Mouse (Mus musculus) fibroblast of lung, adult 2 months (primary cell): Measurements from ENCODE around the gene Akt2.
"Not testable (repeated sequence)": the region's sequence is repeated elsewhere in the genome, so short reads cannot be mapped to it uniquely, and the experiment has no call there.

Source experiments
- DNase-seq: peaks from one replicate; pipeline ENCODE4 v3.0.0-alpha.2; 2011; ENCODE audit warnings: low read depth

The Akt2 gene

DNA sequence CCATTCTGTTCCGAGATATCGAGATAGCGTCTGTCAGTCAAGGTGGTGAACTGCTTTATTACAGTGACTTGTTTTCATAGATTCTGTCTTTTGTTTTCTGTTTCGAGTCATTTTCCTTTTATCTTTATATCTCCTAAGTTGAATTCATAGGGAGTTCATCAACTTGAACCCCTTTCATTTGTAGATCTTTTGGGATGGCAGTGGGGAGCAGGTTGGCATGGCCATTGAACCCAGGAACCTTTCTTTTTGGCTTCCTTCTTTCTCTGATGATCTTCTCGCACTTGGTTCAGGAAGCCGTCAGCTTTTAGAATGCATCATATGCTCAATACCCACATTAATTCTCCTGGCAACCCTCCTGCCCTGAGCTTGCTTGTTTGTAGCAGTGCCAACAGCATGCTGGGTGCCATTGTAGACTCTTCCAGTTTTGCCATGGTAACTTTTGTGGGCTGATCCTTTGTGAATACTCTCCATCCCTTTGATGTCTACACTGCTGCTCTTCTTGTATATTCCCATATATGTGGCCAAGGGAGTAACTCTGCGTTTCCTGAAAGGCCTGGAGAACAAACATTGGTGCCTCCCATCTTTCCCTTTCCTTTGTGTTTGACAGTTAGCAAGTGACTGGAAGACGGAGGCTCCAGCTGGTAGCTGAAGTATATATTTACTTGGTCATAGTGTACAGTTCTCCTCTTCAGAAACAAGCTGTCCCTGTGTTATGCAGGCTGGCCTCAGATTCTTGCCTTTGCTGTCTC lies 22.6 kb downstream of the Akt2 start:
- DNase-seq, result no peak

DNA sequence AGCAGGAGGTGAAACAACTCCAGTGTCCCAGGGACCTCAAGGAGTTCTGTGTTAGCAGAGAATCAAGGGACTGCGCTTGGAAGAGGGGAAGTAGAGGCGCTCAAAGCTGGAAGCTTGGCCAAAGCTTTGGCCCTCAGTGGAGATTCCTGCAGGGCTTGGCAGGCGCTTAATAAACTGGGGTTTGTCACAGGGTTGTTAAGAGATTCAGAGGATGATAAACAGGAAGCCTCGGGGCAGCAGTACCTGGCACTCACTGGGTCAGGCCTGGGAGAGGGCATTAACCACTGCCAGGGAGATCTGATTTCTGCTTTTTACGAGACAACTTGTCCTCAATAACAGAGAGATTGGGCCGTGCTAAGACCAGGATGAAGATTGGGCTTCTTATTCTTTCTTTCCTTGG lies 29.7 kb downstream of the Akt2 start:
- DNase-seq, result no peak

DNA sequence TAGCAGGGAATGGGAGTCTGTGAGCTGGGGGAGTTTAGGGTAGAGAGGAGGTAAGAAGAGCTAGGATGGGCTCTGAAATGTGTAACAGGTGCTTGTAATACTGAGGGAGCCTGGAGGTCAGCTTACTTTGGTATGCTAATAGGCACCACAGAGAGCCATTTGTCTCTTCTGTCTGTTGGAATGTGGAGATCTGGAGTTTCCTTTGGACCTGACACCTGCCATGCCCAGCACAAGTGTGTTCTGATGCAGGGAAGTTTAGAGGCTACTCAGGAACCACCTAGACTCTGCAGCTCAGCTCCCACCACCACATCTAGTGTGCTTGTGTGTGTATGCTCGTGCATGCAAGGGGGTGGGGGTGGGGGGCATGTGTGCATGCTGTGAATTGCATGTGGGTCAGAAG lies 30.9 kb downstream of the Akt2 start:
- DNase-seq, result no peak

DNA sequence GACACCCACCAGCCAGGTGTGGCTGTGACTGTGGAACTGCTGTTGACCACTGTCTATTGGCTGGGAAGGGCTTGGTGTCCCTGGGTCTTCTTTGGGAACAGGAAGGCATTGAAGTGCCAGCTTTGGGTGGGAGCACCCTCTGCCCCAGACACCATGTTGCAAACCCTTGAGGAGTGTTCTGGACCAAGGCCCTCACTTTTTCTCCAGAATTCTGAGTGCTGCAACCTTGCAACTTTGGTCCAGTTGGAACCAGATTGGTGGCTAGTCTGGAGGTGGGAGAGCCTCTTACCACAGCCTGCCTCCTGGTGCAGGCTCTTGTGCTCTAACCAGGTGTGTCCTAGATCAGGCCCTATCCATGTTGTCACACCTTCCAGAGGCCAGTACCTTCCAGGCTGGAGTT lies 33.6 kb downstream of the Akt2 start:
- no peak for DNase-seq

DNA sequence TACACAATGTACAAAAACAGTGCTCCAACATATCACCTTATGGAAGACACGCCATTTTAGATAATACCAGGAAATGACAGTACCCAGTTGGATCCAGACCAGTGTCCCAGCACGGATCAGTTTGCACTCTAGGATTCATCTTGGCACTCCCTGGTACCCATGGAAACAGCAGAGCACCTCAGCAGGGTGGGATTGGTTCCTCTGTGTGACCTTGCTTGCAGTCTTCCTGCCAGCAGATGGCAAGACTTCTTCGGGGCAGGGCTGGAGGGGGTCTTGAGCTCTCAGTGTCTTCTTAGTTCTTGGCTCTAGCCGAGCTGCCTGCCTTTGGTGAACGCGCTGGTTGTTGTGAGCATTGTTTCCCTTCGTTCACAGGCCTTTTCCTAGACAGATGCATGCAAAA lies 36.4 kb downstream of the Akt2 start:
- no peak for DNase-seq

DNA sequence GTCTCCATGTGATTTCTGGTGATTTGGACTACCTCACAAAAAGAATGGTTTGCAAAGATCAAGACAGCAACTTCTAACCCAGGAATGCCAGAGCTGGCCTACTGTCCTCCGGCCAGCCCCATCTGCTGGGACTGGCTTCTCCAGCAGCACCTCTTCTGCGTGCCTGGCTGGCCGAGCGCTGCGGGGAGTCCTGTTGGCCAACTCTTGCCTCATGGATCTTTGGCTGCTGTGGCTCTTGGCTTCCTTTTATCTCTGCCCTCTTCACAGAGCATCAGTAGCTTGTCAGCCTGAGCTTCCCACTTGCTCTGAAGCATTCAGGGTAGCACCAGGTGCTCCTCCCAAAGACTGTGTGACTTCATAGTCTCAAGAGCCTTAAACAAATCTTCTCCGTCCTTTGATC lies 36.8 kb downstream of the Akt2 start:
- no peak for DNase-seq

DNA sequence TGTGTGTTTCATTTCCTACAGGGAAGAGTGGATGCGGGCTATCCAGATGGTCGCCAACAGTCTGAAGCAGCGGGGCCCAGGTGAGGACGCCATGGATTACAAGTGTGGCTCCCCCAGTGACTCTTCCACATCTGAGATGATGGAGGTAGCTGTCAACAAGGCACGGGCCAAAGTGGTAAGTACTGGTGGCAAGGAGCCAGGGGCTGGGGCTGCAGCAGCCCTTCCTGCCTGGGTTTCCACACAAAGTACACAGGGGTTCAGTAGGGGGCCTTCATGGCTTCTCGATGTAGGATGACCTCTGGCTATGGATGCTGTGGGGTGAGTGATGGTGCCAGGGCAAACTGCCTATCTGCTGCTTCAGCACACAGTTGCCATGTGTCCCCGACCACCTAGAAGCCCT lies 37.5 kb downstream of the Akt2 start:
- DNase-seq, result not testable (repeated sequence)

DNA sequence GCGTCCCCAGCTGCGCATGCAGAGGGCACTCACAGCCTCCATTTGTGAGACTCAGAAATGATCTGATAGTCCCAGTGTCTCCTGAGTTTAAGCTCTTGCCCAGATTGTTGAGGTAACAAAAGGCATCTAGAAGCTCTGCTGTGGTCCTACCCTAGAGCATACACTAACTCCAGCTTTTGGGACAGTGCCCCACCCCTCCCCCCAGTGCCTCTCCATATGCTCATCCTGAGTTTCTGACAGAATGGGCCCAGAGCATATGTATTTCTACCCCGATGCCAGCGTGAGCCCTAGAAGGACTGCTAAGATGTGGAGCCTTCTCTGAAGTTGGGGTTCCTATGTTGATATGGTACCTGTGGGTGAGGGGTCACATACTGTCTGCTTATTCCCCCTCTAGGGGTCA lies 40.1 kb downstream of the Akt2 start:
- no peak for DNase-seq

DNA sequence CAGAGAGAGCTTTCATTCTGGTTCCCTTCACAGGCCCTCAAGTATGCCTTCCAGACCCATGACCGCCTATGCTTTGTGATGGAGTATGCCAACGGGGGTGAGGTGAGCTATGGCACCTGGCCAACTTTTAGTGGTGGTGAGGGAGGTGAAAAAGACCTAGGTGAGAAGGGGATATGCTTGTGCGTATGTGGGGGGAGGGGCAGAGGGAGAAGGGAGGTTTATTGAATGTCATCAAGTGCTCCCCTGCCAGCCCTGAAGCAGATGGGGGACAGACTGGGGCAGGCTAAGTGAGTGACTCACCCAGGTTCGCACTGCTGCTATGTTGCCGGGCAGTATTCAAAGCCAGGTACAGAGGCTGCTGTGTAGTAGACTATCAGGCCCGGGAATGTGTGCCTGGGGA lies 41.8 kb downstream of the Akt2 start:
- DNase-seq, result no peak

DNA sequence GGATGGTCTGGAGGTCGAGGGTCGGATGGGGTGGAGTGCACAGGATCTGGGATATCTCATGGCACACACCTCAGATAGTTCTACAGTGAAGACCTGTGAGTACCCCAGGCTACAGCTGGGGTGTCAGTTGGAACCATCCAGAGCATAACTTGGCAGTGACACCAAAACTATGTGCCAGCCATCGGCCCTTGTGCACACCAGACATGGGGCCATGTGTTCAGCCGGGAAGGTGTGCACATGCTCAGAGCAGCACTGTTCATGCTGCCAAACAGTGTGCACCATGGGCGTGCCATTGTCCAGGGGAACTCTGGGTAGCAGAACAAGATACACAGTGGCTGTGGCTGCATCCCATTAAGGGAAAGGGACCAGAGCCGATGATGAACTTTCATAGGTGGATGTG lies 43.3 kb downstream of the Akt2 start:
- DNase-seq, result no peak

DNA sequence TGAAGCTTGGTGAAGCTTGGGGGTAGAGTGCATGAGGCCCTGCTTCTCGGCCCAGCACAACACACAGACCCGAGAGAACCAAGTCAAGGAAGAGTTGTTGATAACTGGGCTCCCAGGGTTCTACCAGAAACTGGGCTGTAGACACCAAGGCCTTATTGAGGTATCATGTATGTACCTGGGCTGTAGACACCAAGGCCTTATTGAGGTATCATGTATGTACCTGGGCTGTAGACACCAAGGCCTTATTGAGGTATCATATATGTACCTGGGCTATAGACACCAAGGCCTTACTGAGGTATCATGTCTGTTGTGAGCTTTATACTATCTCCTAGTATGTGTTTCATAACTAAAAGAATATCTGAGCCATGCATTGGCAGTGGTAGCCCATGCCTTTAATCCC lies 43.7 kb downstream of the Akt2 start:
- not testable (repeated sequence) for DNase-seq

DNA sequence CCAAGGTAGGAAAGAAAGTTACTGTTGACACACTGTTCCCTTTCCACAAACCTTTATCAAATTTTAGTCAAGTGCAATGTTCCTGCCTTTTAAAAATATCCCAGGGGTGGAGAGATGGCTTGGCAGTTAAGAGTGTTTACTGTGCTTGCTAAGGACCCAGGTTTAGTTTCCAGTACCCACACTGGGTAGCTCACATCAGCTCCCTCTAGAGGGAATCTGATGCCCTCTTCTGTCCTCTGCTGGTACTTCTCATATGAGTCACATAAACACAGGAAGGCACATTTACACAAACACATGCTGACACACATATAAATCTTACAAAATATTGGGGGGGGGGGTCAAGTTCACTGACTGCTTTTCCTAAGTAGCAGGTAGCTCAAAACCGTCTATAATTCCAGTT lies 53.1 kb downstream of the Akt2 start:
- no peak for DNase-seq

DNA sequence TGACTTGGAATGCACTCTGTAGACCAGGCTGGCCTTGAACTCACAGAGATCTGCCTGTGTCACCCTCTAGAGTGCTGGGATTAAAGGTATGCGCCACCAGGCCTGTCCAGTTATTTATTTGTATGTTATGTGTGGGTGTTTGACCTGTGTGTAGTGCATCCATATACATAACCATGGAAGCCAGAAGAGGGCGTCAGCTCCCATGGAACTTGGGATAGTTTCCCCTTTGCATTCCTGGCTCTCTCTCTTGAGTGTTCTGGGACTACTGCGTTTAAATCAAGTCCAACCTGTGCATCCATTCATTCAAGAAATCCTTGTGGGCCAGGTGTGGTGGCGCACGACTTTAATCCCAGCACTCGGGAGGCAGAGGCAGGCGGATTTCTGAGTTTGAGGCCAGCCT lies 55.2 kb downstream of the Akt2 start:
- no peak for DNase-seq

DNA sequence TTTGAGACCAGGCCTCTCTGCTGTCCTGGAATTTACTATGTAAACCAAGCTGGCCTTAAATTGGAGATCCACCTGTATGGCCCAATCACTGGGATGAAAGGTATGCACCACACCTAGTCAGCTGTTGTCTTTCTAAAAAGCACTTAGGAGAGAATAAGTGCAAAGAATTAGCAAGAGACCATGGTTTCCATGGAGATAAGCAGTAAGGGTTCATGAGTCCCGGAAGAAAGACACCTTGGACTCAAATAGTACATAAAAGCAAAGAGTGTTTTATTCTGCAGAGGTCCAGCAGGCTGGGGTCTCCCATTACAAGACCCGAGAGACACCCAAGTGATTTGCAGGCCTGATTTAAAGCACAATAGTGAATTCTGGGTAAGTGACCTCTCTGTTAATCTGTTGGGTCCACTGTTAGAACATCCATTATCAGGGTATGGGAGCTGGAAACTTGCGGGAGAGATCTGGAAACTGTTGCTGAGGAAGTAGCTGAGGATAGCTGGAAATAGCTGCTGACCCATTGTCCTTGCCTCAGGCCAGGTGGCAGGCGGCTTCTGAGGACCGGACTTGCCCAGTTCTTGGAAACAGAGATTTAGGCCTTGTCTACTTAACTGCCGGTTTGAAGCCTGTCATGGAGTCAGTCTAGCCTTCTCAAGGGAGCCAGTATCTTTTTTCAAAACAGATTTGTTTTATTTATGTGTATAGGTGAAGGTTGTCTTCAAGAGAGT lies 56.1 kb downstream of the Akt2 start:
- DNase-seq, result no peak

DNA sequence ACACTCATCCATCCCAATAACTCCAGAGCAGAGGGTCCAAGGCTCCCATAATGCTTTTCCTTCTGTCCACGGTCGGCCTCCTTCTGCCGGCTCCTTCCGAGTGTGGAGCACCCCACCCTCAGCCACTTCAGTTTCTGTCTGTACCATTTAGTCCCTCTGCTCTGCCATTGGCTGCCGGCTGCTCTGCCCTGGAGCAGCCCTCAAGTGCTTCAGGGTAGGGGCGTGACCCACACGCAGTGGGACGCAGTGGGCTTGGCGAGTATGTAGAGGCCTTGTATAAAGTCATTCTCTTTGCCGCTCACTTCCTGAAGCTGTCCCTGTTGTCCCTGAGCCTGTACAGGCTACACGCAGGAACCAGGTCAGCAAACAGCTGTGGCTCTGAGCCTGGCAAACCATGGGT lies 58.4 kb downstream of the Akt2 start:
- no peak for DNase-seq

DNA sequence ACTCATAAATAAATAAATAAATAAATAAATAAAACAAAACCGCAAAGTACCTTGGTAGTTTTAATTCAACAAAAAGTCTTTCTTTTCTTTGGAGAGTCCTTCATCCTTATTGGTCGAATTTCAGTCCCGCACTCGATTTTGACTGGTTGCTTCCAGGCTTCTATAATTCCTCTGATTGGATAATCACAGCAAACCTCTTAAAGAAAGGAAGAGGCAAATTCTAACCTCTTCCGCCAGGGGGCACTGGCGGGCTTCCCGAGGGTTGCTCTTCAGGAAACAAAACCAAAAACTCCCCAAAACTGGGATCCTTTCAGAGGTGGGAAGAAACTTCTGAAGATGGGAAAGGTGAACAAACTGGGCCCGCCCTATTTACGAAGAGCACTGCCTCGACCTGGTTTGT lies 59.6 kb downstream of the Akt2 start:
- peak; percentile 65 for DNase-seq

DNA sequence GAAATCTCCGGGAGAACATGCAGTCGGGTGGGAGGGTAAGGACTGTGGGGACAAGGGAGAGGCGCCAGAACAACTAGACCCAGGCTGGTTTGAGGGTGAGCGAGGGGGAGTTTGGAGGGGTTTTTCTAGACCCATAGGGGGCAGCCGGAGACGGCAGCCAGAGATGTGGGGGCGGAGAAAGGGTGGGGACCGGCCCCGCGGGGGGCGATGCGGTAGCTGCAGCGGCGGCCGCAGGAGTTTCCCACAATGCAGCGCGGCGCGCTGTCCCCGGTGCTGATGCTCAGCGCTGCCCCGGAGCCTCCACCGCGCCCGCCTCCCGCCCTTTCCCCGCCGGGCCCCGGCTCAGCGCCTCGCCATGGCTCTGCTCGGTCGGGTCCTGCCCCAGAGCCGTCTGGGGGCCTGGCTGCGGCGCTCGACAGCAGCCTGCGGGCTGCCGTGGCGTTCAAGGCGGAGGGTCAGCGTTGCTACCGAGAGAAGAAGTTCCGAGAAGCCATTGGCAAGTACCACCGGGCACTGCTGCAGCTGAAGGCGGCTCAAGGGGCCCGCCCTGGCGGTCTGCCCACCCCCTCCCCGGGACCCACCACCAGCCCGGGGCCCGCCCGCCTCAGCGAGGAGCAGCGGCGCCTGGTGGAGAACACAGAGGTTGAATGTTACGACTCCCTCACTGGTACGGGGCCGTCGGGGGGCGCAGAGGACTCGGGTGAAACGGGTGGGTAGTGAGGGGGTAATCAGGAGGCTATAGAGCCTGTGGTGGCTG lies 62.5 kb downstream of the Akt2 start, which contains the start of gene Ttc9b:
TSS of gene Ttc9b (plus strand) at position 235 of the 757 bp plus-strand sequence.
- no peak for DNase-seq

DNA sequence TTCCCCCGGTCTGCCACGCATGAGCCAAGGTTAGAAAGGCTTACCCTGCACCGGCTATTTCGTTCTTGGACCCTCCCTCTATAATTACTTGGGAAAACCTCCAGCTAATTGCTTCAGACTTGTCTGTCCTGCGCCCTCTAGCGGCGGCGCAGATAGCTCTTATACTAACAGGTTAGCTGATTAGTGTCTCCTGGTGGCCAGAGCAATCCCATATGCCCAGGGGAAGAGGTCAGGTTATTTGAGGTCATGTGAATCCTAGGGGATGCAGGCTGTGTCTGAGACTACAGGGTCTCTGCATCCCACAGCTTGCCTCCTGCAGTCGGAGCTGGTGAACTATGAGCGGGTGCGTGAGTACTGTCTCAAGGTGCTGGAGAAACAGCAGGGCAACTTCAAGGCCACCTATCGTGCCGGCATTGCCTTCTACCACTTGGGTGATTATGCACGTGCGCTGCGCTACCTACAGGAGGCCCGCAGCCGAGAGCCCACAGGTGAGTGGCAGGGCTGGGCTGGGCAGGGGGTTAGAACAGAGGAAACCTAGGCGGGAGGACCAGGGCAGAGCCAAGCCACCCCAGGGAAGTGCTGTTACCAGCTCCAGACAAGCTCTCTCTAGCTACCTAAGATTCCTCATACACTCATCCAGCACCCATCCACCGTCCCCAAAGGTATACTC lies 63.4 kb downstream of the Akt2 start:
- no peak for DNase-seq

DNA sequence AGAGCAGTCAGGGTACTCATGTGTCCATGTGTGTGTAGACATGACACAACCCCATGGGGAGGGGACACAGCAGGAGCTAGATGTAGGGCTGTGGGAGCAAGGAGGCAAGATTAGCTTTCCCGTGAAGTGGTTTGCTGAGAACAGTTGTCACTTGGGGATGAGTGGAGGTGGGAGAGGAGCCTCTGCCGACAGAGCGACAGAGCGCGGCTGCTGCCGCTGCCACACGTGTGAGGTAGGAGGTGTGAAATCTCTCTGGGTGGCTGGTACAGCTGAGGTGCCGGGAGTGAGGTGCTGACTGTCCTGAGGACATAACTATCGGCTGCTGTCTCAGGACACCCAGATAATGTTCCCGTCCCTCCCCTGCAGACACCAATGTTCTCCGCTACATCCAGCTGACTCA lies 64.2 kb downstream of the Akt2 start:
- DNase-seq, result no peak

DNA sequence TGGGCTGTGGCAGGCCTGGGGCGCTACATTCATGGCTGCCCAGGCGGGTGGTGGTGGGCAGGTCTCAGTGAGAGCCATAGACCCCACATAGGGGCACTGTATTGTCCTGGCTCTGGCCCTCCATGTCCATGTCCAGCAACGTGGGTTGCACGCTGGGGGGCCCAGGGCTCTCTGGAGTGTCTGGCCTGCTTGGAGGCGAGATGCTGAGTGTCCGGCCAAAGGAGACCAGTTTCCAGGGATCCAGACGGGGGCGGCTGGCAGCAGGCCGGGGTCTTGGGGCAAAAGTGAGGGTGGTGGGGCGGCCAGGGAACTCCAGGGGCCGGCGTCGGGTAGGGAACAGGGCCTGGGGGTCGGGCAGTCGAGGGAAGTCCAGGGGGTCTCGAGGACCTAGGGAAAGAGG lies 65.2 kb downstream of the Akt2 start:
- no peak for DNase-seq

DNA sequence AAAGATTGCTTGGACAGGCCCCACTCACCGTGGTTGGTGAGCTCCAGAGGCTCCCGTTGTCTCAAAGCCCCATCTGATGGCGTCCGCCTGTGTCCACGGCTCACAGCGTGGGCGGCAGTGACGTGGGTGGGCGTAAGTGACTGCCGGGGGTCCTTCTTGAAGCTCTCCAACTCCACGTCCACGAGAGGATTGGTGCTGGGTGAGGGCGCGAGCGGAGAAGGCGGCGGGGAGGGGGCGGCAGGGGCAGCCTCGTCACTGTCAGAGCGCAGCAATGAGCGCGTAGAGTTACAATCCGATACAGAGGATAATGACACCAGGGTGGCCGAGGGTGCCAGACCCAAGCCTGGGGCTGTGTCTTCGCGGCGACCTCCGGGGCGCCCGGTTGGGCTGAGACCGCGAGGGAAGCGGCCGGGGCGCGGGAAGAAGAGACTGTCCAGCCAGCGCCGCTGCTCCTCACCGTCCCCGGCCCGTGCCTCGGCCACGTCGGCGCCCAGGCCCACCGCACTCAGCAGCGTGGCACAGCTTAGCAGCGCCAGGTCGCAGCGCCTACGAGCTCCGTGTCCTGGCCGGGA lies 66.6 kb downstream of the Akt2 start:
- no peak for DNase-seq
